Mouse (Mus musculus) lung, postnatal 0 days (tissue): ENCODE measurements at regions not wholly inside any gene's neighbourhood (a gene's known extent, or its start where the extent isn't known, plus 50 kb on each side); places are given as distances from the start of the nearest gene placed in this dataset.

ENCODE experiments used
- CTCF ChIP-seq: IDR thresholded peaks from 2 replicates; pipeline ENCODE4 v1.5.1; 2016; ENCODE audit warnings: antibody characterized with exemption, mild to moderate bottlenecking
- EP300 ChIP-seq: IDR thresholded peaks from 2 replicates; pipeline ENCODE4 v1.6.1; 2016; ENCODE audit warnings: antibody characterized with exemption, mild to moderate bottlenecking, control low read depth

- TF ChIP-seq CTCF (no peak), EP300 (no peak)
These were observed 112.0 kb downstream of the Klhl25 start for GRCm38 (mm10) chr7:75959903-75960620.
